Mouse (Mus musculus) megakaryocyte-erythroid progenitor cell, adult 5 weeks (primary cell): ENCODE results near the gene Zfp322a. TPM values are rescaled to one million over a fixed set of nuclear protein-coding genes. Genes with fewer than 3 reads are reported as not detected.

Experiments
- polyA plus RNA-seq: library from polyadenylated mRNA; stranded (reverse); fragments of >175 nt; gene quantifications from 2 replicates; pipeline ENCODE4 v1.2.3, GENCODE M21; 2012

Zfp322a gene
- 0.45 and 1.00 TPM in 2 replicates for polyA plus RNA-seq

GRCm38 (mm10) chr13:23368583-23369420 is at the start of gene Zfp322a:
TSS of gene Zfp322a (minus strand) at chr13:23369208.

Other genes starting within 250 kb of the Zfp322a start
- not detected in 2 replicates for gene Vmn1r218, start 236.1 kb downstream of the Zfp322a start, polyA plus RNA-seq
- gene Vmn1r219, start 209.9 kb downstream of the Zfp322a start, polyA plus RNA-seq, result 0.01 TPM in 1 of 2 replicates, not detected in the other
- not detected in 2 replicates for gene Vmn1r220, start 181.2 kb downstream of the Zfp322a start, polyA plus RNA-seq
- not detected in 2 replicates for gene Vmn1r221, start 155.1 kb downstream of the Zfp322a start, polyA plus RNA-seq
- not detected in 2 replicates for gene Vmn1r222, start 133.3 kb downstream of the Zfp322a start, polyA plus RNA-seq
- not detected in 2 replicates for gene Vmn1r223, start 122.1 kb downstream of the Zfp322a start, polyA plus RNA-seq
- 10.5 and 13.8 TPM in 2 replicates for gene Abt1, start 54.7 kb upstream of the Zfp322a start, polyA plus RNA-seq
- not detected in 2 replicates for gene Btn1a1, start 96.7 kb upstream of the Zfp322a start, polyA plus RNA-seq
- gene Btn2a2, start 119.6 kb upstream of the Zfp322a start, polyA plus RNA-seq, result not detected in 2 replicates
- 33.5 and 38.6 TPM in 2 replicates for gene Hist1h4h, start 161.8 kb upstream of the Zfp322a start, polyA plus RNA-seq
- 81.4 and 86.9 TPM in 2 replicates for gene Hist1h2af, start 164.7 kb upstream of the Zfp322a start, polyA plus RNA-seq
- gene Hist1h3g, start 166.2 kb upstream of the Zfp322a start, polyA plus RNA-seq, result 19.0 and 22.6 TPM in 2 replicates
- 2.5 and 3.3 TPM in 2 replicates for gene Hist1h2bh, start 174.2 kb upstream of the Zfp322a start, polyA plus RNA-seq
- 5.5 and 6.8 TPM in 2 replicates for gene Hist1h3f, start 174.8 kb upstream of the Zfp322a start, polyA plus RNA-seq
- 13.2 and 18.3 TPM in 2 replicates for gene Hist1h4f, start 182.4 kb upstream of the Zfp322a start, polyA plus RNA-seq
- 0.77 and 1.7 TPM in 2 replicates for gene Hist1h1d, start 184.1 kb upstream of the Zfp322a start, polyA plus RNA-seq
- gene Hist1h3e, start 193.2 kb upstream of the Zfp322a start, polyA plus RNA-seq, result 18.9 and 21.1 TPM in 2 replicates
- gene Hist1h2ae, start 202.0 kb upstream of the Zfp322a start, polyA plus RNA-seq, result 16.2 and 16.7 TPM in 2 replicates
- gene Hist1h2bg, start 202.2 kb upstream of the Zfp322a start, polyA plus RNA-seq, result 46.4 and 66.4 TPM in 2 replicates
- gene Hist1h2bf, start 205.0 kb upstream of the Zfp322a start, polyA plus RNA-seq, result 3.1 and 11.2 TPM in 2 replicates
- gene Hist1h2ad, start 205.2 kb upstream of the Zfp322a start, polyA plus RNA-seq, result 5.5 and 5.7 TPM in 2 replicates
- gene Hist1h3d, start 206.6 kb upstream of the Zfp322a start, polyA plus RNA-seq, result 6.4 and 7.1 TPM in 2 replicates
- gene Hist1h4d, start 212.4 kb upstream of the Zfp322a start, polyA plus RNA-seq, result 9.9 and 17.2 TPM in 2 replicates